Mouse (Mus musculus): ENCODE measurements at regions not wholly inside any gene's neighbourhood (a gene's known extent, or its start where the extent isn't known, plus 50 kb on each side); places are given as distances from the start of the nearest gene placed in this dataset.

- Histone ChIP-seq H3K27me3 (ENCODE audit: control insufficient read depth, insufficient read depth, low read length) (no peaks in the 10 kb centered on the region), H3K4me2 (ENCODE audit: low read depth) (peak overlapping the region; percentile 76), H3K9me3 (ENCODE audit: control insufficient read depth, low read length) (no peaks in the 10 kb centered on the region), H3K4me3 (ENCODE audit: low read depth, low read length) (peak overlapping the region; percentile 44), H3K4me1 (ENCODE audit: control insufficient read depth, insufficient read depth, low read length) (peaks cover 34% of the 10 kb centered on the region), H3K9ac (ENCODE audit: low read length) (peak overlapping the region; percentile 88), H3K27ac (ENCODE audit: low read depth, low read length) (peak overlapping the region; percentile 98), H3K36me3 (ENCODE audit: control insufficient read depth, insufficient read depth, low read length) (no peaks in the 10 kb centered on the region)
- ATAC-seq (ENCODE audit: insufficient read depth, low FRiP score, low TSS enrichment) (peak; percentile 56; the same call in 1 of the 2 replicates), DNase-seq (ENCODE audit: low spot score) (peak; percentile 62)
- 34% methylated on average over 10 of the region's 10 CpGs for WGBS
These were observed 217.2 kb upstream of the Ubash3b start for GRCm38 (mm10) chr9:41378627-41379231.

GRCm38 (mm10) chr9:41377701-41378626 is 216.5 kb upstream of the Ubash3b start:
- H3K9me3 ChIP-seq (ENCODE audit: control insufficient read depth, low read length): no peaks in the 10 kb centered on the region
- peaks cover 37% of the 10 kb centered on the region for H3K4me1 ChIP-seq (ENCODE audit: control insufficient read depth, insufficient read depth, low read length)
- no peaks in the 10 kb centered on the region for H3K27me3 ChIP-seq (ENCODE audit: control insufficient read depth, insufficient read depth, low read length)
- 28% methylated on average over 18 of the region's 18 CpGs for WGBS
- H3K4me2 ChIP-seq (ENCODE audit: low read depth): peak overlapping the region; percentile 76
- H3K27ac ChIP-seq (ENCODE audit: low read depth, low read length): peak overlapping the region; percentile 98
- H3K4me3 ChIP-seq (ENCODE audit: low read depth, low read length): peak overlapping the region; percentile 44
- H3K36me3 ChIP-seq (ENCODE audit: control insufficient read depth, insufficient read depth, low read length): no peaks in the 10 kb centered on the region
- peak; percentile 65 for DNase-seq (ENCODE audit: low spot score)
- ATAC-seq (ENCODE audit: insufficient read depth, low FRiP score, low TSS enrichment): peak; percentile 40
- H3K9ac ChIP-seq (ENCODE audit: low read length): peak overlapping the region; percentile 88

- Histone ChIP-seq H3K27me3 (ENCODE audit: control insufficient read depth, insufficient read depth, low read length) (no peaks in the 10 kb centered on the region), H3K27ac (ENCODE audit: low read depth, low read length) (peak overlapping the region; percentile 98), H3K36me3 (ENCODE audit: control insufficient read depth, insufficient read depth, low read length) (no peaks in the 10 kb centered on the region), H3K4me1 (ENCODE audit: control insufficient read depth, insufficient read depth, low read length) (peaks cover 37% of the 10 kb centered on the region), H3K4me2 (ENCODE audit: low read depth) (peak overlapping the region; percentile 76), H3K9me3 (ENCODE audit: control insufficient read depth, low read length) (no peaks in the 10 kb centered on the region), H3K4me3 (ENCODE audit: low read depth, low read length) (peak overlapping the region; percentile 44), H3K9ac (ENCODE audit: low read length) (peak overlapping the region; percentile 88)
- WGBS: 31% methylated on average over 8 of the region's 8 CpGs
- DNase-seq (ENCODE audit: low spot score): no peak
- no peak for ATAC-seq (ENCODE audit: insufficient read depth, low FRiP score, low TSS enrichment)
These were observed 215.6 kb upstream of the Ubash3b start for GRCm38 (mm10) chr9:41376948-41377700.

- Histone ChIP-seq H3K36me3 (ENCODE audit: control insufficient read depth, insufficient read depth, low read length) (no peaks in the 10 kb centered on the region), H3K27me3 (ENCODE audit: control insufficient read depth, insufficient read depth, low read length) (no peaks in the 10 kb centered on the region), H3K9ac (ENCODE audit: low read length) (peak overlapping the region; percentile 88), H3K9me3 (ENCODE audit: control insufficient read depth, low read length) (no peaks in the 10 kb centered on the region), H3K4me1 (ENCODE audit: control insufficient read depth, insufficient read depth, low read length) (peaks cover 37% of the 10 kb centered on the region), H3K4me2 (ENCODE audit: low read depth) (peak overlapping the region; percentile 76), H3K27ac (ENCODE audit: low read depth, low read length) (peak overlapping the region; percentile 98), H3K4me3 (ENCODE audit: low read depth, low read length) (peak overlapping the region; percentile 44)
- WGBS: 6% methylated on average over 24 of the region's 24 CpGs
- ATAC-seq (ENCODE audit: insufficient read depth, low FRiP score, low TSS enrichment): peak; percentile 45; the same call in 1 of the 2 replicates
- DNase-seq (ENCODE audit: low spot score): peak; percentile 77
These were observed 214.6 kb upstream of the Ubash3b start for GRCm38 (mm10) chr9:41375984-41376651.

GRCm38 (mm10) chr9:41374591-41375481 is 213.3 kb upstream of the Ubash3b start:
- Histone ChIP-seq H3K4me3 (ENCODE audit: low read depth, low read length) (no peak overlapping the region), H3K4me1 (ENCODE audit: control insufficient read depth, insufficient read depth, low read length) (peaks cover 37% of the 10 kb centered on the region), H3K9ac (ENCODE audit: low read length) (peak overlapping the region; percentile 33), H3K9me3 (ENCODE audit: control insufficient read depth, low read length) (no peaks in the 10 kb centered on the region), H3K27me3 (ENCODE audit: control insufficient read depth, insufficient read depth, low read length) (no peaks in the 10 kb centered on the region), H3K4me2 (ENCODE audit: low read depth) (peak overlapping the region; percentile 15; the same call in 1 of the 2 replicates), H3K27ac (ENCODE audit: low read depth, low read length) (peak overlapping the region; percentile 98), H3K36me3 (ENCODE audit: control insufficient read depth, insufficient read depth, low read length) (no peaks in the 10 kb centered on the region)
- peak; percentile 71 for DNase-seq (ENCODE audit: low spot score)
- 25% methylated on average over 14 of the region's 14 CpGs for WGBS
- peak; percentile 29; the same call in 1 of the 2 replicates for ATAC-seq (ENCODE audit: insufficient read depth, low FRiP score, low TSS enrichment)

- 36% methylated on average over 3 of the region's 3 CpGs for WGBS
- H3K4me1 ChIP-seq (ENCODE audit: control insufficient read depth, insufficient read depth, low read length): peaks cover 12% of the 10 kb centered on the region
- no peaks in the 10 kb centered on the region for H3K27me3 ChIP-seq (ENCODE audit: control insufficient read depth, insufficient read depth, low read length)
- no peak overlapping the region for H3K4me2 ChIP-seq (ENCODE audit: low read depth)
- H3K36me3 ChIP-seq (ENCODE audit: control insufficient read depth, insufficient read depth, low read length): no peaks in the 10 kb centered on the region
- H3K4me3 ChIP-seq (ENCODE audit: low read depth, low read length): no peak overlapping the region
- peak; percentile 57; the same call in 1 of the 2 replicates for ATAC-seq (ENCODE audit: insufficient read depth, low FRiP score, low TSS enrichment)
- no peak for DNase-seq (ENCODE audit: low spot score)
- no peak overlapping the region; the same call in 1 of the 2 replicates for H3K27ac ChIP-seq (ENCODE audit: low read depth, low read length)
- no peak overlapping the region for H3K9ac ChIP-seq (ENCODE audit: low read length)
- H3K9me3 ChIP-seq (ENCODE audit: control insufficient read depth, low read length): no peaks in the 10 kb centered on the region
These were observed 204.9 kb upstream of the Ubash3b start for GRCm38 (mm10) chr9:41366405-41366804.

GRCm38 (mm10) chr9:41365251-41365650 is 203.8 kb upstream of the Ubash3b start:
- no peaks in the 10 kb centered on the region for H3K36me3 ChIP-seq (ENCODE audit: control insufficient read depth, insufficient read depth, low read length)
- 7% methylated on average over 5 of the region's 5 CpGs for WGBS
- no peak overlapping the region for H3K4me3 ChIP-seq (ENCODE audit: low read depth, low read length)
- peaks cover 12% of the 10 kb centered on the region for H3K4me1 ChIP-seq (ENCODE audit: control insufficient read depth, insufficient read depth, low read length)
- H3K27me3 ChIP-seq (ENCODE audit: control insufficient read depth, insufficient read depth, low read length): no peaks in the 10 kb centered on the region
- peak overlapping the region; percentile 20; the same call in 1 of the 2 replicates for H3K9ac ChIP-seq (ENCODE audit: low read length)
- H3K27ac ChIP-seq (ENCODE audit: low read depth, low read length): peak overlapping the region; percentile 92
- DNase-seq (ENCODE audit: low spot score): peak; percentile 77
- no peaks in the 10 kb centered on the region for H3K9me3 ChIP-seq (ENCODE audit: control insufficient read depth, low read length)
- peak overlapping the region; percentile 13 for H3K4me2 ChIP-seq (ENCODE audit: low read depth)
- peak; percentile 88 for ATAC-seq (ENCODE audit: insufficient read depth, low FRiP score, low TSS enrichment)
